Mouse (Mus musculus) A20 (cell line): ENCODE measurements around the gene Tlcd1.
"Not testable (repeated sequence)": the region's sequence is repeated elsewhere in the genome, so short reads cannot be mapped to it uniquely, and the experiment has no call there.

ENCODE experiments used
- DNase-seq: peaks from one replicate; pipeline ENCODE4 v3.0.0-alpha.2; 2011; ENCODE audit warnings: low read depth, low spot score

Tlcd1 gene

GRCm38 (mm10) chr11:78176402-78176862, at the start of gene Tlcd1, which contains the start of gene Nek8:
Gene Tlcd1, plus strand, starts transcription at chr11:78176711.
Gene Nek8, minus strand, starts transcription at chr11:78176675.
- DNase-seq: peak; percentile 98

GRCm38 (mm10) chr11:78126739-78127138, 49.8 kb upstream of the Tlcd1 start:
- DNase-seq: peak; percentile 30

DNA sequence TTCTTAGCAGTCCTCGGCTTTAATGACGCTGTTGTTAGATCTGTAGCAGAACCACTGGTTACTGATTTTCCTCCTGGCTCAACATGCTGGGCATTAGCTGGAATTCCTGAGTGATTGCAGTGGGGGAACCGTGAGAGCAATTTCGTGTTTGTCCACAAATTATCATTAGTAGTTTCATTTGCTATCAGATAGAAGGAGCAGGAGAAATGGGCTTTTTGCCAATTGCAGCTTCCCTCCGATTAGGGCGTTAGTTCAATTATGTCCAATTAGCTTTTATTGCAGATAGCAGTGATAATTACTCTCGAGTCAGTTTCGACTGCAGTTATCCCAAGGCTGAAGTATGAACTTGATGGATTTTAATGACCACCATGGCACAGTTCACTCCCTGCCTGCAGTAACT, 47.1 kb upstream of the Tlcd1 start:
- DNase-seq: no peak

DNA sequence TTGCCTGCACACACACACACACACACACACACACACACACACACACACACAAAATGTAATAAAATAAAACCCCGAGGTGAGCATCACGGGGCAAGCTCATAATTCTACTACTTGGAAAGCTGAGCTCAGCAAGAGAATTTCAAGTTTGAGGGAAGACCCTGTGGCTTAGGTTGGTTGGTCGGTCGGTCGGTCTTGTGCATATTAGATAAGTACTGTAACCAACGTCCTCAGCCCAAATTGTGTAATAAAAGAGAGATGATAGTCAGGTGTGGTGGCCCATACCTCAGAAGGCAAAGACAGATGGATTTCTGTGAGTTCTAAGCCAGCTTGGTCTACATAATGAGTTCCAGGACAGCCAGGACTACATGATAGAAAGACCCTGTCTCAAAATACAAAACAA, 42.6 kb upstream of the Tlcd1 start:
- no peak for DNase-seq

- DNase-seq: no peak
These were observed 42.2 kb upstream of the Tlcd1 start for GRCm38 (mm10) chr11:78134344-78134743.

DNA sequence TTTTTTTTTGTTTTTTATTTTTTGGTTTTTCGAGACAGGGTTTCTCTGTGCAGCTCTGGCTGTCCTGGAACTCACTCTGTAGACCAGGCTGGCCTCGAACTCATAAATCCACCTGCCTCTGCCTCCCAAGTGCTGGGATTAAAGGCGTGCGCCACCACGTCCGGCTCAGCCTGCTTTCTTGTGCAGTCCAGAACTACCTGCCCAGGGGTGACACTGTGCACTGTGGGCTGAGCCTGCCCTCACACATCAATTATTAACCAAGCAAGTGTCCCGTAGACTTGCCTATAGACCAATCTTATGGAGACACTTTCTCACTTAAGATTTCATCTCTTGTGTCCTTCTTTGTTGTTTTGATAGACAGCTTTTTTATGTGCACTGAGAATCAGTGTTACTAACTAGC, 41.2 kb upstream of the Tlcd1 start:
- DNase-seq: not testable (repeated sequence)

- no peak for DNase-seq
These were observed 40.4 kb upstream of the Tlcd1 start for GRCm38 (mm10) chr11:78136132-78136531.

- DNase-seq: no peak
These were observed 38.9 kb upstream of the Tlcd1 start for GRCm38 (mm10) chr11:78137584-78137983.

- DNase-seq: no peak
These were observed 38.5 kb upstream of the Tlcd1 start for GRCm38 (mm10) chr11:78138023-78138422.

GRCm38 (mm10) chr11:78140665-78141064, 35.8 kb upstream of the Tlcd1 start:
- DNase-seq: no peak

DNA sequence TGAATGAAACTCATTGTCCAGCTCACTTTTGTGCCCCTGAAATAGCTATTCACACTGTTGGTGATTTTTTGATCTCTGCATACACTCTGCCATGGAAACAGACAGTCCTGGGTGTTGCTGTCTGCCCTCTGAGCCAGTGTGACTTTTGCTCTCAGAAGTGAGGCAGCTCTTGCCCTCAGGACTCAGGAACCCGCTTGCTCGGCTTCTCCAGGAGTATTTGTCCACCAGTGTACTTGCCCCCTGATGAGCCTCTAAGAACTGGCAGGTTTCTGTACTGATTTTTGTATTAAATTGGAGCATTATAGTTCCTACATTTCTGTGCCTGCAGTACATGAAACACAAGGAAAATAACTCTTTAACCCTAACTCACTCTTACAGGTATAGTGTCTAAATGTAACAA, 33.0 kb upstream of the Tlcd1 start:
- no peak for DNase-seq

DNA sequence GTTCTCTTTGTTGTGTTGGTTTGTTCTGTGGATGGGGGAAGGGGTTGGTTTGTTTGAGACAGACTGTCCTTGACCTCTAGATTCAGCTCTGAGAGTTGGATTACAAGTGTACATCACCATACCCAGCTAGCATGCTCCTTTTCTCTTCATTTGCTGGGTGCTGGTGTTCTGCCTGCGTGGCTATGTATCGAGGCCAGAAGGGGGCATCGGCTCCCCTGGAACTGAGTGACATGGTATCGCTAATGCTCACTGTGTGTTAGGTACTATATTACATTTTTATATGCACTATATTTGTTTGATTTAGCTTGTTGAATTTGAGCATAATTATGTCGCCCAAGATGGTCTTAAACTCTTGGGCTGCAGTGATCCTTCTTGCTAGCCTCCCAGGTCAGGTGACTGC, 30.3 kb upstream of the Tlcd1 start:
- no peak for DNase-seq

DNA sequence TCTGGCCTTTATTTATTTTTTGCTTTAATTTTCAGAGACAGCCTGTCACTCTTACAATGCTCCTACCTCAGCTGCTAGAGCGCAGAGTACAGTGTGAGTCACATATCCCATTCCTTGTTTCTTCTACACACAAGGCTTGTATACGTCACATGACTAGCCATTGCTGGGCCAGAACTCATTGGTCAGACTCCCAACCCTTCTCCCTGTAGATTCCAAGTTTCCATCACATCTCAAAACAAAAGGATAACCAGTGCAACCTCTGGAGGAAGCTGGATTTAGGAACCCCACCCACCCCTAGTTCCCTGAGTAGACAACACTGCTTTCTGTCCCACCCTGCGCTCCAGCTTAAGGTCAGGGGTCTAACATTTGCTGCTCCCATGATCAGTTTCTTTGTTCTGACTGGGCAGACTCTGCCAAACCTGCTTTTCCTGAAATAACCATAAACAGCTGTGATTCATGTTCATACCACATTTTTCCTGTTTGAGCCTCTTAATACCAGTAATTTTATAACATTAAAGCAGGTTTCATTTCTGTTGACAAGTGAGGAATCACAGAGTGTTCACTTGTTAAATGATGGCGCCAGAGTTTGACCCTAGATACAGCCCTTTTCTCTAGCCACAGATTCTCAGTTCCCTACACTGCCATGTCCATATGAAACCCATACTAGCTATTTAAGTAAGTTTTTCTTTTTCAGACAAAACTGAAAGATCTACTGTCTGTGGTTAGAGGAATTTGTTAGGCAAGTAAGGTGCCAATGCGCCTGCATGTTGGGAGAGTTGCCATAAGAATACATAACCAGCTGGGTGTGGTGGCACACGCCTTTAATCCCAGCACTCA, 29.6 kb upstream of the Tlcd1 start:
- DNase-seq: no peak

GRCm38 (mm10) chr11:78151161-78151560, 25.4 kb upstream of the Tlcd1 start:
- peak; percentile 59 for DNase-seq

GRCm38 (mm10) chr11:78152299-78153231, 23.9 kb upstream of the Tlcd1 start:
- no peak for DNase-seq

DNA sequence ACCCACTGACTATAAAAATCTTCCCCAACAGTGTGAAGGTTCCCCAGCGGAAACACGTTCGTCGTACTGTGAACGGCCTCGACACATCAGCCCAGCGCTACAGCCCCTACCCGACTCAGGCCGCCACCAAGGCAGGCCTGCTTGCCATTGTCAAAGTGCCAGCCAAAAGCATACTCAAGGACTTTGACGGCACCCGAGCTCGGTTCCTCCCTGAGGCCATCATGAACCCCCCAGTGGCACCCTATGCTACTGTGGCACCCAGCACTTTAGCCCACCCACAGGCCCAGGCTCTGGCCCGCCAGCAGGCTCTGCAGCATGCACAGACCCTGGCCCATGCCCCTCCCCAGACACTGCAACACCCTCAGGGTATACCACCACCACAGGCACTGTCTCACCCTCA, 22.7 kb upstream of the Tlcd1 start:
- no peak for DNase-seq

DNA sequence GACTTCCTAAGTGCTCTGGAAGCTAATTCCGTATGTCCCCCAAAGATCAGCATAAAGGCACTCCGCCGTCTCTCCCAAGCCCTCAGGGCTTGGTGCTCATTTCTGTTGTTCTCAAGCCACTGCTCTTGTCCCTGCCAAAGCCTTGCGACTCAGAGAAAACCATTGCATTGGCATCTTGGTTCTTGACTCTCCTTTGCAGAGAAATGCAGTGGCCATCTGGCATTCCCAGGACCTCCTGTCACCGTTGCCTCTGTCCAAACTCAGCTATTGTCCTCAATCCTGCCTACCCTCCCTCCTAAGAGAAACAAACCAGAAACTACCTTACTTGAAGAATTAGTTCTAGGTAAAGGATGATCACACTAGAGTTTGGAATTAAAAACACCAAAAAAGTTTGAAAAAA, 20.8 kb upstream of the Tlcd1 start:
- DNase-seq: no peak

- DNase-seq: no peak
These were observed 20.3 kb upstream of the Tlcd1 start for GRCm38 (mm10) chr11:78156156-78156699.

GRCm38 (mm10) chr11:78159096-78159495, 17.4 kb upstream of the Tlcd1 start:
- peak; percentile 88 for DNase-seq

DNA sequence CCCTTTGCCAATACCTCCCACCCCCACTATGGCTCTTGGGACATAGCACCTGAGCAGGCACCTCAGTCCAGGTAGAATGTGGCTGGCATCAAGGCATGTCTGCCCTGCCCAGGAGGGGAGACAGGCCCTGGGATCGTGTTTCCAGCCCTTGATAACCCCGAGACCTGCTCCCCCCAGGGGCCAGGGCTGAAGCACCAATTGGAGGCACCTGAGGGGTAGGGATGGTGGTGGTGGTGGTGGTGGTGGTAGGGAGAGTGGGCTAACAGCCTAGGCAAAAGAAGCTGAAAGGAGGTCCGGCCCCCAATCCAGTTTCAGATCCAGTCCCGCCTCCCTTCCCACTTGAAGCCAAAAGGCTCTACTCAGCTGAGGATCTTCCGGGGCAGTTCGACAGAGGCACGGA, 17.0 kb upstream of the Tlcd1 start:
- DNase-seq: no peak

GRCm38 (mm10) chr11:78160171-78160570, 16.3 kb upstream of the Tlcd1 start:
- DNase-seq: no peak

DNA sequence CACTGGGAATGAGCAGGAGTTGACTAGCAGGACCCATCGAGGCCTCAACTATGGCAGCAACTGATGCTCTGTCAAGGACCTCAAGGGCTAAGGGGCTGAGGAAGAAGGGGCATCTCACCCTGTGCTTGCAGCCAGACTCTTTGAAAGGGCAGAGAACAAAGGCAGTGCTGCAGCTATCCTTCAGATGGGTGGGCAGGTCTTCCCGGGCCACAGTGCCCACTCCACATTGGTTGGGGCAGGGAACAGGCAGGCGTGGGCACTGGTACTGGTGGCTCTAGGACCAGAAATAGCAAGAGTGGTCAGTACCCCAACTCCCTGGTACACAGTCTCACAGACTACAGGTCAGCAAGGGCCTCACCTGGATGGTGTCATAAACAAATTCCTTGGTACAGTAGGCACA, 15.8 kb upstream of the Tlcd1 start:
- no peak for DNase-seq
